Mouse (Mus musculus): Measurements from ENCODE around the gene Nkx2-1. TPM values are rescaled to one million over a fixed set of nuclear protein-coding genes. Genes with fewer than 3 reads are reported as not detected.

The Nkx2-1 gene
- total and polyA plus RNA-seq, 2 experiments = 0.04 TPM; not detected in 1

GRCm38 (mm10) chr12:56536174-56536883 is 379 bp downstream of the Nkx2-1 start:
- no peak for TF ChIP-seq POLR2A (IDR thresholded peaks at IDR 0.05; ENCODE audit: extremely low read depth, insufficient read depth, low read length)
- no peaks in the 10 kb centered on the region for H3K79me2 ChIP-seq (ENCODE audit: control insufficient read depth, insufficient read depth, low read length)
- H3K9ac ChIP-seq (ENCODE audit: low read depth, low read length) = no peak overlapping the region
- no peak overlapping the region for H3K27ac ChIP-seq (replicated peaks; ENCODE audit: insufficient read depth, low read depth, low read length)
- H3K27me3 ChIP-seq (ENCODE audit: control insufficient read depth, insufficient read depth, low read length) = peaks cover 40% of the 10 kb centered on the region
- no peak overlapping the region for H3K4me3 ChIP-seq (ENCODE audit: insufficient read depth, low read depth, low read length)
- DNase-seq (ENCODE audit: extremely low read depth, low read depth, low spot score) = no peak
- peaks cover 2% of the 10 kb centered on the region; the same call in 1 of the 2 replicates for H3K4me1 ChIP-seq (ENCODE audit: control insufficient read depth, insufficient read depth, low read length)
- no peaks in the 10 kb centered on the region for H3K36me3 ChIP-seq (ENCODE audit: control insufficient read depth, insufficient read depth, low read length)
- 3% methylated on average over 44 of the region's 44 CpGs for WGBS

- no peaks in the 10 kb centered on the region for H3K79me2 ChIP-seq (ENCODE audit: control insufficient read depth, insufficient read depth, low read length)
- no peak overlapping the region for H3K9ac ChIP-seq (ENCODE audit: low read depth, low read length)
- H3K4me3 ChIP-seq (ENCODE audit: insufficient read depth, low read depth, low read length) = no peak overlapping the region
- no peak for DNase-seq (ENCODE audit: extremely low read depth, low read depth, low spot score)
- WGBS = 3% methylated on average over 35 of the region's 36 CpGs
- no peaks in the 10 kb centered on the region for H3K36me3 ChIP-seq (ENCODE audit: control insufficient read depth, insufficient read depth, low read length)
- H3K4me1 ChIP-seq (ENCODE audit: control insufficient read depth, insufficient read depth, low read length) = peaks cover 2% of the 10 kb centered on the region; the same call in 1 of the 2 replicates
- peaks cover 43% of the 10 kb centered on the region for H3K27me3 ChIP-seq (ENCODE audit: control insufficient read depth, insufficient read depth, low read length)
- TF ChIP-seq CTCF (IDR thresholded peaks at IDR 0.05; ENCODE audit: low read depth, low read length) (no peak), POLR2A (IDR thresholded peaks at IDR 0.05; ENCODE audit: extremely low read depth, insufficient read depth, low read length) (no peak)
- H3K27ac ChIP-seq (replicated peaks; ENCODE audit: insufficient read depth, low read depth, low read length) = no peak overlapping the region
Measured at GRCm38 (mm10) chr12:56535411-56536173, 1.1 kb downstream of the Nkx2-1 start.

GRCm38 (mm10) chr12:56534651-56535326 is 1.9 kb downstream of the Nkx2-1 start:
- H3K36me3 ChIP-seq (ENCODE audit: control insufficient read depth, insufficient read depth, low read length) = no peaks in the 10 kb centered on the region
- no peaks in the 10 kb centered on the region for H3K79me2 ChIP-seq (ENCODE audit: control insufficient read depth, insufficient read depth, low read length)
- peaks cover 45% of the 10 kb centered on the region for H3K27me3 ChIP-seq (ENCODE audit: control insufficient read depth, insufficient read depth, low read length)
- DNase-seq (ENCODE audit: extremely low read depth, low read depth, low spot score) = no peak
- no peak overlapping the region for H3K4me3 ChIP-seq (ENCODE audit: insufficient read depth, low read depth, low read length)
- no peak overlapping the region for H3K9ac ChIP-seq (ENCODE audit: low read depth, low read length)
- no peak for TF ChIP-seq CTCF (IDR thresholded peaks at IDR 0.05; ENCODE audit: low read depth, low read length)
- no peak for TF ChIP-seq POLR2A (IDR thresholded peaks at IDR 0.05; ENCODE audit: extremely low read depth, insufficient read depth, low read length)
- WGBS = 3% methylated on average over 62 of the region's 62 CpGs
- peaks cover 2% of the 10 kb centered on the region; the same call in 1 of the 2 replicates for H3K4me1 ChIP-seq (ENCODE audit: control insufficient read depth, insufficient read depth, low read length)
- no peak overlapping the region for H3K27ac ChIP-seq (replicated peaks; ENCODE audit: insufficient read depth, low read depth, low read length)

GRCm38 (mm10) chr12:56534311-56534650 is 2.4 kb downstream of the Nkx2-1 start:
- peaks cover 44% of the 10 kb centered on the region for H3K27me3 ChIP-seq (ENCODE audit: control insufficient read depth, insufficient read depth, low read length)
- no peak overlapping the region for H3K27ac ChIP-seq (replicated peaks; ENCODE audit: insufficient read depth, low read depth, low read length)
- no peak overlapping the region for H3K4me3 ChIP-seq (ENCODE audit: insufficient read depth, low read depth, low read length)

GRCm38 (mm10) chr12:56533501-56534310 is 3.0 kb downstream of the Nkx2-1 start:
- Histone ChIP-seq H3K36me3 (ENCODE audit: control insufficient read depth, insufficient read depth, low read length) (no peaks in the 10 kb centered on the region), H3K27me3 (ENCODE audit: control insufficient read depth, insufficient read depth, low read length) (peaks cover 39% of the 10 kb centered on the region), H3K9ac (ENCODE audit: low read depth, low read length) (no peak overlapping the region), H3K4me3 (ENCODE audit: insufficient read depth, low read depth, low read length) (no peak overlapping the region), H3K27ac (replicated peaks; ENCODE audit: insufficient read depth, low read depth, low read length) (no peak overlapping the region), H3K4me1 (ENCODE audit: control insufficient read depth, insufficient read depth, low read length) (peaks cover 2% of the 10 kb centered on the region; the same call in 1 of the 2 replicates), H3K79me2 (ENCODE audit: control insufficient read depth, insufficient read depth, low read length) (no peaks in the 10 kb centered on the region)
- WGBS = 3% methylated on average over 54 of the region's 54 CpGs
- TF ChIP-seq POLR2A (IDR thresholded peaks at IDR 0.05; ENCODE audit: extremely low read depth, insufficient read depth, low read length) (no peak), CTCF (IDR thresholded peaks at IDR 0.05; ENCODE audit: low read depth, low read length) (no peak)
- no peak for DNase-seq (ENCODE audit: extremely low read depth, low read depth, low spot score)

More at GRCm38 (mm10) chr12:56534311-56534650, 2.4 kb downstream of the Nkx2-1 start:
- Histone ChIP-seq H3K79me2 (ENCODE audit: control insufficient read depth, insufficient read depth, low read length) (no peaks in the 10 kb centered on the region), H3K4me1 (ENCODE audit: control insufficient read depth, insufficient read depth, low read length) (peaks cover 2% of the 10 kb centered on the region; the same call in 1 of the 2 replicates), H3K36me3 (ENCODE audit: control insufficient read depth, insufficient read depth, low read length) (no peaks in the 10 kb centered on the region), H3K9ac (ENCODE audit: low read depth, low read length) (no peak overlapping the region)
- DNase-seq (ENCODE audit: extremely low read depth, low read depth, low spot score) = no peak
- 2% methylated on average over 24 of the region's 24 CpGs for WGBS
- no peak for TF ChIP-seq CTCF (IDR thresholded peaks at IDR 0.05; ENCODE audit: low read depth, low read length)
- no peak for TF ChIP-seq POLR2A (IDR thresholded peaks at IDR 0.05; ENCODE audit: extremely low read depth, insufficient read depth, low read length)

Measured in liver, adult 2 months (tissue).